Mouse (Mus musculus): ENCODE results near the gene H2-T23. TPM values are rescaled to one million over a fixed set of nuclear protein-coding genes. Genes with fewer than 3 reads are reported as not detected.
"Not testable (repeated sequence)": the region's sequence is repeated elsewhere in the genome, so short reads cannot be mapped to it uniquely, and the experiment has no call there.

Gene H2-T23
- total RNA-seq (2012; rRNA removed): 18.3 and 20.3 TPM in 2 replicates
- 10 to 100 TPM in 1 of 2 experiments, not detected in 1; 12.2 TPM for polyA plus RNA-seq (2012; ENCODE audit: insufficient read depth in 1 of 2, insufficient read length in 2 of 2, low read depth in 1 of 2, low replicate concordance in 2 of 2, missing spikeins in 1 of 2)

GRCm38 (mm10) chr17:36032351-36032875 lies at the start of gene H2-T23:
Gene H2-T23 (minus strand): TSS chr17:36032855.
- peak within 1 kb of the TSS; percentile 63 to 89 for H3K4me3 ChIP-seq (ENCODE audit: control insufficient read depth in 1 of 2, insufficient read depth in 1 of 2, low read depth in 2 of 2, low read length in 2 of 2)
- DNase-seq (ENCODE audit: low read depth, low spot score): peak; percentile 92
- TF ChIP-seq SIN3A (IDR thresholded peaks at IDR 0.05; ENCODE audit: low read length) (peak; percentile 80), ELF1 (IDR thresholded peaks at IDR 0.05; ENCODE audit: low read depth, low read length) (0 out of 2 replicates have a peak, but pooled peaks have one; percentile 18), POLR2A (IDR thresholded peaks at IDR 0.05; ENCODE audit: control insufficient read depth in 1 of 2, insufficient read depth in 1 of 2, low read depth in 1 of 2, low read length in 2 of 2, poor library complexity in 1 of 2) (peak in 1 of 2 experiments; percentile 57; a peak in 2 of 4 replicates), NELFE (IDR thresholded peaks at IDR 0.05; ENCODE audit: low read depth, low read length) (peak; percentile 49; the same call in 1 of the 2 replicates), MXI1 (IDR thresholded peaks at IDR 0.05; ENCODE audit: low read depth, low read length) (peak; percentile 80), ETS1 (IDR thresholded peaks at IDR 0.05; ENCODE audit: low read depth, low read length) (peak; percentile 41; the same call in 1 of the 2 replicates), HCFC1 (IDR thresholded peaks at IDR 0.05; ENCODE audit: low read depth, low read length) (0 out of 2 replicates have a peak, but pooled peaks have one; percentile 45), MAZ (IDR thresholded peaks at IDR 0.05; ENCODE audit: low read depth, low read length) (0 out of 2 replicates have a peak, but pooled peaks have one; percentile 29), POLR2AphosphoS2 (IDR thresholded peaks at IDR 0.05; ENCODE audit: low read length) (peak; percentile 53), MAX (IDR thresholded peaks at IDR 0.05; ENCODE audit: low read length) (0 out of 2 replicates have a peak, but pooled peaks have one; percentile 42), CHD2 (IDR thresholded peaks at IDR 0.05; ENCODE audit: low read length) (peak; percentile 89), TBP (IDR thresholded peaks at IDR 0.05; ENCODE audit: low read depth, low read length) (peak; percentile 54; the same call in 1 of the 2 replicates)
- H3K79me2 ChIP-seq (ENCODE audit: control insufficient read depth, insufficient read depth, low read length, poor library complexity): peaks cover 19% of the 10 kb centered on the region
- not testable (repeated sequence) for H3K27me3 ChIP-seq (ENCODE audit: control insufficient read depth in 1 of 2, insufficient read depth in 2 of 2, low read length in 2 of 2); H3K9me3 ChIP-seq (replicated peaks; ENCODE audit: insufficient read depth, low read length)
- H3K4me1 ChIP-seq (ENCODE audit: control insufficient read depth in 1 of 2, insufficient read depth in 2 of 2, low read length in 2 of 2): peaks cover 7 to 24% of the 10 kb centered on the region in 2 experiments; a peak in 3 of 4 replicates
- H3K36me3 ChIP-seq (ENCODE audit: control insufficient read depth in 1 of 2, insufficient read depth in 2 of 2, low read length in 2 of 2): peaks cover 2 to 19% of the 10 kb centered on the region in 2 experiments; a peak in 3 of 4 replicates
- peak within 1 kb of the TSS; percentile 47 for H3K27ac ChIP-seq (ENCODE audit: control insufficient read depth, low read depth, low read length)
- peak within 1 kb of the TSS; percentile 57 for H3K9ac ChIP-seq (ENCODE audit: control insufficient read depth, low read depth, low read length, poor library complexity, severe bottlenecking)

GRCm38 (mm10) chr17:36081901-36082300 lies 49.2 kb upstream of the H2-T23 start:
- H3K9me3 ChIP-seq (replicated peaks; ENCODE audit: insufficient read depth, low read length); H3K36me3 ChIP-seq (ENCODE audit: control insufficient read depth in 1 of 2, insufficient read depth in 2 of 2, low read length in 2 of 2); H3K9ac ChIP-seq (ENCODE audit: control insufficient read depth, low read depth, low read length, poor library complexity, severe bottlenecking); H3K27ac ChIP-seq (ENCODE audit: control insufficient read depth, low read depth, low read length); DNase-seq (ENCODE audit: low read depth, low spot score); H3K79me2 ChIP-seq (ENCODE audit: control insufficient read depth, insufficient read depth, low read length, poor library complexity); H3K4me3 ChIP-seq (ENCODE audit: control insufficient read depth in 1 of 2, insufficient read depth in 1 of 2, low read depth in 2 of 2, low read length in 2 of 2); H3K27me3 ChIP-seq (ENCODE audit: control insufficient read depth in 1 of 2, insufficient read depth in 2 of 2, low read length in 2 of 2); H3K4me1 ChIP-seq (ENCODE audit: control insufficient read depth in 1 of 2, insufficient read depth in 2 of 2, low read length in 2 of 2): not testable (repeated sequence)

GRCm38 (mm10) chr17:36060829-36061228 lies 28.2 kb upstream of the H2-T23 start:
- Histone ChIP-seq H3K9ac (ENCODE audit: control insufficient read depth, low read depth, low read length, poor library complexity, severe bottlenecking) (no peak overlapping the region), H3K79me2 (ENCODE audit: control insufficient read depth, insufficient read depth, low read length, poor library complexity) (no peaks in the 10 kb centered on the region), H3K27me3 (ENCODE audit: control insufficient read depth in 1 of 2, insufficient read depth in 2 of 2, low read length in 2 of 2) (no peaks in the 10 kb centered on the region; a peak in 1 of 4 replicates), H3K36me3 (ENCODE audit: control insufficient read depth in 1 of 2, insufficient read depth in 2 of 2, low read length in 2 of 2) (no peaks in the 10 kb centered on the region), H3K27ac (ENCODE audit: control insufficient read depth, low read depth, low read length) (no peak overlapping the region), H3K4me3 (ENCODE audit: control insufficient read depth in 1 of 2, insufficient read depth in 1 of 2, low read depth in 2 of 2, low read length in 2 of 2) (no peak overlapping the region), H3K9me3 (replicated peaks; ENCODE audit: insufficient read depth, low read length) (no peaks in the 10 kb centered on the region), H3K4me1 (ENCODE audit: control insufficient read depth in 1 of 2, insufficient read depth in 2 of 2, low read length in 2 of 2) (no peaks in the 10 kb centered on the region)
- peak; percentile 91 for DNase-seq (ENCODE audit: low read depth, low spot score)
- TF ChIP-seq RCOR1 (IDR thresholded peaks at IDR 0.05; ENCODE audit: low read depth, low read length): no peak
- TF ChIP-seq GATA1 (IDR thresholded peaks at IDR 0.05; ENCODE audit: low read depth, low read length): no peak
- TF ChIP-seq SMC3 (IDR thresholded peaks at IDR 0.05; ENCODE audit: low read depth, low read length): peak; percentile 89
- TF ChIP-seq USF2 (IDR thresholded peaks at IDR 0.05; ENCODE audit: borderline replicate concordance in 1 of 2, insufficient read depth in 1 of 2, low read depth in 1 of 2, low read length in 2 of 2): no peak
- peak; percentile 79 for TF ChIP-seq ZC3H11A (IDR thresholded peaks at IDR 0.05; ENCODE audit: low read depth, low read length)
- no peak for TF ChIP-seq TCF12 (IDR thresholded peaks at IDR 0.05; ENCODE audit: low read depth, low read length)
- TF ChIP-seq MAX (IDR thresholded peaks at IDR 0.05; ENCODE audit: low read length): no peak
- TF ChIP-seq MEF2A (IDR thresholded peaks at IDR 0.05; ENCODE audit: extremely low read depth, insufficient replicate concordance, low read depth, low read length, poor library complexity, severe bottlenecking): no peak
- no peak for TF ChIP-seq KAT2A (conservative IDR thresholded peaks at IDR 0.05; ENCODE audit: low read depth, low read length)
- peak; percentile 63; the same call in 1 of the 2 replicates for TF ChIP-seq MYC (IDR thresholded peaks at IDR 0.05; ENCODE audit: low read depth, low read length)
- TF ChIP-seq BHLHE40 (IDR thresholded peaks at IDR 0.05; ENCODE audit: borderline replicate concordance, low read depth, low read length): no peak
- no peak for TF ChIP-seq MYB (IDR thresholded peaks at IDR 0.05; ENCODE audit: low read depth, low read length)
- no peak for TF ChIP-seq CHD1 (IDR thresholded peaks at IDR 0.05; ENCODE audit: low read depth, low read length)
- no peak for TF ChIP-seq ZMIZ1 (IDR thresholded peaks at IDR 0.05; ENCODE audit: low read depth, low read length)
- TF ChIP-seq MAZ (IDR thresholded peaks at IDR 0.05; ENCODE audit: low read depth, low read length): no peak

All from MEL (cell line).